Mouse (Mus musculus): ENCODE measurements around the gene Gm4491. TPM values are rescaled to one million over a fixed set of nuclear protein-coding genes. Genes with fewer than 3 reads are reported as not detected.
A peak's percentile ranks its signal among the peaks of the same experiment; 100 is the strongest.

Gm4491 gene
- not detected in 2 replicates for polyA plus RNA-seq (2016; fragmentation: Nextera tagmentation; extraction: Ambion mirVana)

DNA sequence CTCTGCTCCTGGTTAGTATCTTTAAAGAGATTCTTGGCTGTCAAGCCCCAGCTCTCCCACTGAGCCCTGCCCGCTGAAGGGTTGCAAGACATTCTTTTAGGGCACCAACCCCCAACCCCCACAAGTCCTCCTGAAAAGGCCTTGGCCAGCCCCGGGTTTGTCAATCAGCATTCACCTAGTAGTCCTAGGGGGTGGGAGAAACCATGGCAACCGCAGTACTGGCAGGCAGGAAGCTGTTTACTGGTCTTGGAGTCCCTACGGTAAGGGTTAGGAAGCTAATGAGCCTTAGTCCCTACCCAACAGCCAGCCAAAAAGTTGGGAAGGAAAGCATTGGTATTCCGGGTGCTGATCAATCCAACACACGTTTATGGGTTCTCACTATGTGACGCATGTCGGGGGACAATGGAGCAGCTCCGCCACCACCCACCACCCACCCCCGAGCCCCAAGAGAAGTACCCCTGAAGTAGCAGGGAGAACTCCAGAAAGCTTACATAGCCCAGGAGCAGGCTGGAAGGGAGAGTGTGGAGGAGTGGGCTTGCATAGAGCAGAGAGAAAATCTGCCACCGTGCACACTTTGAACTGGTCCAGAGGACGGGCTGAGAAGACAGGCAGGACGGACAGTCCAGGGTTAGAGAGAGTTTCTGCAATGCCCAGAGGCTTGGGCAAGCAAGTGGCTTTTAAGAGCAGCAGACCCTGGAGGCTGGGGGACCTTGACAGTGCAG lies at the start of gene Gm4491:
Gene Gm4491, minus strand, starts transcription at position 61 of the 722 bp plus-strand sequence.
- Histone ChIP-seq H3K4me1 (peaks cover 33% of the 10 kb centered on the region), H3K27me3 (ENCODE audit: poor library complexity, severe bottlenecking) (peaks cover 17% of the 10 kb centered on the region), H3K27ac (peak within 1 kb of the TSS; percentile 74), H3K36me3 (replicated peaks) (no peaks in the 10 kb centered on the region), H3K4me3 (peak within 1 kb of the TSS; percentile 36), H3K9me3 (no peaks in the 10 kb centered on the region)
- WGBS, result 13% methylated on average over 13 of the region's 13 CpGs
- DNase-seq (ENCODE audit: extremely low spot score, low spot score), result peak; percentile 63

DNA sequence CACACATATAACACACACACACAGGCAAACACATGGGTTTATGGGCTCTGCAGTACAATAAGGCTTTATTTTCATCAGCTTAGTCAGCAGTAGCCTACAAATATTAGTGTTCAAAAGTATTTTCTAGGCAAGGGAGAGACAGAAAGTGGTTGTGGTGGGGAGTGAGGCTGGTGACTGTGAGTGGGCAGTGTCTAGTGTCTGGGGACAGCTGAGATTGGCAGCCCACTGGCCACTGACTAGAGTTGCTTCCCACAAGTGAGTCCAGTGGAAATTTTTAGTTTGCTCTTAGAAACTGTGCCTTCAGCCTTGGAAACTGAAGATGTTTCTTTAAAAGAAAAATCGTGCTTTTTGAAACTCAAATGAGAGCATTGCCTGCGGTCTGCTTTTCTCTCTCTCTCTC lies 46.1 kb upstream of the Gm4491 start:
- Histone ChIP-seq H3K4me1 (peaks cover 14% of the 10 kb centered on the region), H3K27ac (no peak overlapping the region), H3K36me3 (replicated peaks) (no peaks in the 10 kb centered on the region), H3K4me3 (no peak overlapping the region), H3K27me3 (ENCODE audit: poor library complexity, severe bottlenecking) (peaks cover 21% of the 10 kb centered on the region; the same call in 1 of the 2 replicates), H3K9me3 (no peaks in the 10 kb centered on the region)
- 74% methylated on average over 2 of the region's 2 CpGs for WGBS
- DNase-seq (ENCODE audit: extremely low spot score, low spot score), result no peak

DNA sequence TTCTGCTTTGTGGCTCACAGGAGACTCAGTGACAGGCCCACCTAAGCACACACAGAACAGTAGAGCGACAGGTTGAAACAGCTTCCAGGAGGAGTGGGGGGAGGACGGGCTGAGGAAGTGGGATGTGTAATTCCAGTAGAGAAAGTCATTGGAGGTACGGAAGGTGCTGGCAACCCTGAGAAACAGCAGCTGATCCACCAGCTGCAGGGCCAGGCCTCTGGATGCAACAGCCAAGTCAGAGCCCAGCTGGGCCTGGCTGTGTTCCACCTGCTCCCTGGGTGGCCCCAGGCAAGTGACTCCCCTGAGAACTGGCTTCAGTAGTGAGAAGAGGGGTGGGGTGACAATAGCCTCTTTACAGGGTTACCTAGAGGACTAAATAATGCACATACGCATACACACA lies 45.5 kb upstream of the Gm4491 start:
- H3K36me3 ChIP-seq (replicated peaks), result no peaks in the 10 kb centered on the region
- 87% methylated on average over 4 of the region's 4 CpGs for WGBS
- no peak for DNase-seq (ENCODE audit: extremely low spot score, low spot score)

DNA sequence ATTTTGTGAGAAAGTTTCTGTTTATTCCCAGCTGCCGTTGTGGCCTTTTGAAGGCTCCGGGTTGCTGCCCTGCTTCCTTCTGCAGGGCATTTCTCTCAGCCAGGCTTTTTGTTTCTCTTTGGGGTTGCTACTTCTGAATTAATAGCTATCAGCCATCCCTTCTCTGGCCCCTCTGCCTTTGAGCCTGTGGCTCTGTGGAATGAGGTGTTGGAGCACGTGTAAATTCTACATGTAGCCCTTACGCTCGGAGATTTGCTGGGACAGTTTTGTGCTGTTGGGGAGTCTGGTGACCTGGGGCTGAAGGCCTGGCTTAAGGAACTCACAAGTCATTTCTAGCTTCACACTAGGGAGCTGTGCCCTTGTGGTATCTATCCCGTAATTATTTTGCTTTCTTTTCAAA lies 39.2 kb upstream of the Gm4491 start:
- Histone ChIP-seq H3K27ac (no peak overlapping the region), H3K27me3 (ENCODE audit: poor library complexity, severe bottlenecking) (peaks cover 30% of the 10 kb centered on the region), H3K4me3 (no peak overlapping the region), H3K9me3 (no peaks in the 10 kb centered on the region), H3K36me3 (replicated peaks) (no peaks in the 10 kb centered on the region), H3K4me1 (peaks cover 23% of the 10 kb centered on the region)
- no peak for DNase-seq (ENCODE audit: extremely low spot score, low spot score)
- WGBS, result 51% methylated on average over 6 of the region's 6 CpGs

More for the DNA sequence above, 45.5 kb upstream of the Gm4491 start:
- Histone ChIP-seq H3K27ac (no peak overlapping the region), H3K9me3 (no peaks in the 10 kb centered on the region), H3K27me3 (ENCODE audit: poor library complexity, severe bottlenecking) (peaks cover 21% of the 10 kb centered on the region; the same call in 1 of the 2 replicates), H3K4me1 (peaks cover 14% of the 10 kb centered on the region), H3K4me3 (no peak overlapping the region)

- DNase-seq (ENCODE audit: extremely low spot score, low spot score), result no peak
These were observed 30.1 kb upstream of the Gm4491 start for GRCm38 (mm10) chr14:57145741-57146140.

GRCm38 (mm10) chr14:57135265-57135664 lies 19.6 kb upstream of the Gm4491 start:
- no peak for DNase-seq (ENCODE audit: extremely low spot score, low spot score)
- Histone ChIP-seq H3K27ac (no peak overlapping the region), H3K9me3 (no peaks in the 10 kb centered on the region), H3K4me3 (no peak overlapping the region), H3K36me3 (replicated peaks) (no peaks in the 10 kb centered on the region), H3K4me1 (peaks cover 30% of the 10 kb centered on the region), H3K27me3 (ENCODE audit: poor library complexity, severe bottlenecking) (peaks cover 75% of the 10 kb centered on the region)
- 62% methylated on average over 8 of the region's 8 CpGs for WGBS

More at GRCm38 (mm10) chr14:57145741-57146140, 30.1 kb upstream of the Gm4491 start:
- WGBS, result 77% methylated on average over 4 of the region's 4 CpGs
- H3K27ac ChIP-seq, result no peak overlapping the region
- no peaks in the 10 kb centered on the region for H3K27me3 ChIP-seq (ENCODE audit: poor library complexity, severe bottlenecking)
- 0 out of 2 replicates have a peak, but pooled peaks cover 4% of the 10 kb centered on the region for H3K4me1 ChIP-seq
- no peaks in the 10 kb centered on the region for H3K36me3 ChIP-seq (replicated peaks)
- no peak overlapping the region for H3K4me3 ChIP-seq
- no peaks in the 10 kb centered on the region for H3K9me3 ChIP-seq

- Histone ChIP-seq H3K27me3 (ENCODE audit: poor library complexity, severe bottlenecking) (peaks cover 85% of the 10 kb centered on the region), H3K4me3 (peak within 1 kb of the TSS; percentile 56), H3K9me3 (no peaks in the 10 kb centered on the region), H3K4me1 (peaks cover 41% of the 10 kb centered on the region), H3K36me3 (replicated peaks) (no peaks in the 10 kb centered on the region), H3K27ac (no peak within 1 kb of the TSS)
- WGBS, result 2% methylated on average over 33 of the region's 33 CpGs
- DNase-seq (ENCODE audit: extremely low spot score, low spot score), result no peak
These were observed 17.5 kb upstream of the Gm4491 start, which contains the start of gene Gjb6 for GRCm38 (mm10) chr14:57133161-57133661. TSS of gene Gjb6 (minus strand) at chr14:57133611.

DNA sequence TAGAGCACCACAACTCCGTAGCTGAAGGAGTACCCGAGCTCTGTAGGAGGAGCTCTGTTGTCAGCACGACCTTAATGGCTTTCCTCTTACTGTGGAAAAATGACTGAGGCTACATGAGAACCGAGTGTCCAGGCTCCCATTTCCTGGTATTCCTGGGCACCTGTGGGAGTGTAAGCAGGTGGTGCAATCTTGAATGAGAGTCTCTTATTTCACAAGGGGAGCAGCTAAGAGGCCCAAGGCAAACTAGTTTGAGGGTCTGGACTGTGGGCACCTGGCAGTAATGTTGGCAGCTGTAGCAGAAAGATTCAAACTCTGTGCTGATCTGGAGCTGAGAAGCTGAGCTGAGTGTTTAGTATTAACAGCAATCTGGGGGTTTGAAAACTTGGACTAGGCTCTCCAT lies 11.7 kb upstream of the Gm4491 start:
- no peak overlapping the region for H3K27ac ChIP-seq
- H3K36me3 ChIP-seq (replicated peaks), result no peaks in the 10 kb centered on the region
- DNase-seq (ENCODE audit: extremely low spot score, low spot score), result no peak
- peaks cover 17% of the 10 kb centered on the region for H3K4me1 ChIP-seq
- H3K9me3 ChIP-seq, result no peaks in the 10 kb centered on the region
- 78% methylated on average over 4 of the region's 4 CpGs for WGBS
- H3K27me3 ChIP-seq (ENCODE audit: poor library complexity, severe bottlenecking), result peaks cover 31% of the 10 kb centered on the region
- no peak overlapping the region for H3K4me3 ChIP-seq

- Histone ChIP-seq H3K9me3 (no peaks in the 10 kb centered on the region), H3K4me1 (0 out of 2 replicates have a peak, but pooled peaks cover 3% of the 10 kb centered on the region), H3K4me3 (no peak overlapping the region), H3K36me3 (replicated peaks) (no peaks in the 10 kb centered on the region), H3K27ac (no peak overlapping the region), H3K27me3 (ENCODE audit: poor library complexity, severe bottlenecking) (0 out of 2 replicates have a peak, but pooled peaks cover under 1% of the 10 kb centered on the region)
- WGBS, result 85% methylated on average over 7 of the region's 7 CpGs
- DNase-seq (ENCODE audit: extremely low spot score, low spot score), result no peak
These were observed 6.6 kb upstream of the Gm4491 start for GRCm38 (mm10) chr14:57122295-57122694.

- Histone ChIP-seq H3K4me3 (no peak overlapping the region), H3K27ac (no peak overlapping the region), H3K9me3 (no peaks in the 10 kb centered on the region), H3K36me3 (replicated peaks) (no peaks in the 10 kb centered on the region), H3K27me3 (ENCODE audit: poor library complexity, severe bottlenecking) (peaks cover 58% of the 10 kb centered on the region), H3K4me1 (peaks cover 18% of the 10 kb centered on the region)
- WGBS, result 15% methylated on average over 4 of the region's 4 CpGs
- DNase-seq (ENCODE audit: extremely low spot score, low spot score), result no peak
These were observed 6.5 kb downstream of the Gm4491 start for GRCm38 (mm10) chr14:57109194-57109593.

DNA sequence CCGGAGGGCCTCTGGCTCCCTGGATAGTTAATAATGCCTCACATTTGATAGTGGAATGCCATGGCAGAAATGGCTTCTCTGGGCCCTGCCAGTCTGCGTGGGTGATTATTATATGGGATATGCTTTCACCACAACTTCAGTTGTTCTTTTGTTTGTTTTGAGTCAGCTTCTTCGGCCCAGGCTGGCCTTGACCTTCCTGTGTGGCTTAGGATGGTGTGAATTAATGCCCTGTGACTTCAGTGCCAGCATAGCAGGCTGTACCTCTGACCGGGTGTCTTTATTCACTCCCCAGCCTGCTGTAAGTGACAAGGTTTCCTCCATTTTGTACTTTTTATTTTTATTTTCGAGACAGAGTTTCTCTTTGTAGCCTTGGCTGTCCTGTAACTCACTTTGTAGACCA lies 7.8 kb downstream of the Gm4491 start:
- Histone ChIP-seq H3K9me3 (no peaks in the 10 kb centered on the region), H3K27ac (no peak overlapping the region), H3K4me3 (no peak overlapping the region), H3K27me3 (ENCODE audit: poor library complexity, severe bottlenecking) (peaks cover 71% of the 10 kb centered on the region), H3K4me1 (peaks cover 24% of the 10 kb centered on the region), H3K36me3 (replicated peaks) (no peaks in the 10 kb centered on the region)
- WGBS, result 75% methylated on average over 5 of the region's 5 CpGs
- DNase-seq (ENCODE audit: extremely low spot score, low spot score), result no peak

GRCm38 (mm10) chr14:57107091-57107490 lies 8.6 kb downstream of the Gm4491 start:
- Histone ChIP-seq H3K36me3 (replicated peaks) (no peaks in the 10 kb centered on the region), H3K27ac (no peak overlapping the region), H3K4me1 (peaks cover 24% of the 10 kb centered on the region), H3K4me3 (no peak overlapping the region), H3K9me3 (no peaks in the 10 kb centered on the region), H3K27me3 (ENCODE audit: poor library complexity, severe bottlenecking) (peaks cover 79% of the 10 kb centered on the region)
- DNase-seq (ENCODE audit: extremely low spot score, low spot score), result no peak
- 80% methylated on average over 8 of the region's 8 CpGs for WGBS

GRCm38 (mm10) chr14:57105721-57106120 lies 10.0 kb downstream of the Gm4491 start:
- Histone ChIP-seq H3K4me3 (no peak overlapping the region), H3K36me3 (replicated peaks) (no peaks in the 10 kb centered on the region), H3K27me3 (ENCODE audit: poor library complexity, severe bottlenecking) (peaks cover 87% of the 10 kb centered on the region), H3K27ac (no peak overlapping the region), H3K4me1 (peaks cover 24% of the 10 kb centered on the region), H3K9me3 (no peaks in the 10 kb centered on the region)
- DNase-seq (ENCODE audit: extremely low spot score, low spot score), result no peak
- WGBS, result 45% methylated on average over 11 of the region's 11 CpGs

Measured in forebrain, embryonic 10.5 days (tissue).